Mouse (Mus musculus) embryo, embryonic 11.5 days (tissue): ENCODE measurements around the gene Sox9.

Experiments used
- DNase-seq: peaks from one replicate; pipeline ENCODE4 v3.0.0-alpha.2; 2012; ENCODE audit warnings: low read depth, low spot score

Gene Sox9

DNA sequence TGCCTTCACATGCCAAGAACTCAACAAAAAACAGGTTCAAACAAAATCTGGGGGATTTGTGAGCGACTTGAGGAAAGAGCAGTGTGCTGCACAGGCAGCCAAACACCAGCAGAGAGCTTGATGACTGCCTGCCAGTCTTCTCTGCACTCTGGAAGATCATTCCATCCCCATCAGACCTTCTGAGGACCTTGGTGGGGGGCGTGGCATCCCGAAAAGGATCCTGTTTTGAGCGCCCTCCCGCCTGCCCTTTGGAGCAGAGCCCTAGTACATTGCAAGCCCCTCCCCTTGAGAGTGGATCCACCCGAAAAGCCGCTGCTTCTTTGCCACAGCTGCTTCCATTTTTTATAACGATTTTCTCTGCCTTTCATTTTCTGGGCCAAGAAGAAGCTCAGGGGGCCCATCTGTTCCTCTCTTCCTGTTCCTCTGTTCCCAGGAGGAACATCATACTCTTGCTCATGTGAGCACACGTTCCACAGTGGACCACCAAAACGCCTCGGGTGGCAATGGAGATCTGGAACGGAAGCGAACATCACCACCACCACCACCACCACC is 16.9 kb downstream of the Sox9 start:
- no peak for DNase-seq

DNA sequence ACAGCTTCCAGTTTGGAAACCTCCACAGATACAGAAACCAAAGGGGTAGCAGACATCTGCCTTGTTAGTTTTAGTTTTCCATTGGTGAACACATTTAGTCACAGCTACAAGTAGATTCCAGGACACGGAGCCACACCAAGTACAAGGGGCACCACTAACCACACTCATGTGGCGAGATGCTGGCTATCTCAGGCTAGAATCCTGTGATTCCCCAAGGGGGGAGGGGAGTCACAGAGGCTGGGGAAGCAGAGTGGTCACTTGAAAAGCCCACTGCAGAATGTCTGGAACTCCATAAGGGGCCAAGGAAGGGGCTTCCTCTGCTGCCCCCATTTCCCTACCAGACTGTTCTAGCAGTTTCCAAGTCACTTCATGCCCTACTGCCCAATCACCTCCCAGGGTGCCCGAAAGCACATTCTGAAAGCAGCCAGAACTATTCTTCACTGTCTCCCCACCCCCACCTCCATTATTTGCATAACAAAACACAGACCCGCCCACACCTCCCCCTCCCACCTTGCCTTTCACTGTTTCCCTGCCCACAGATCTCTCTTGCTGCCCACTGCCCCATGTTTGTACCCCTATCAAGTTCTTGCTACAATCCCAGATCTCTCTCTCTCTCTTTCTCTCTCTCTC is 19.3 kb downstream of the Sox9 start:
- DNase-seq, result no peak

DNA sequence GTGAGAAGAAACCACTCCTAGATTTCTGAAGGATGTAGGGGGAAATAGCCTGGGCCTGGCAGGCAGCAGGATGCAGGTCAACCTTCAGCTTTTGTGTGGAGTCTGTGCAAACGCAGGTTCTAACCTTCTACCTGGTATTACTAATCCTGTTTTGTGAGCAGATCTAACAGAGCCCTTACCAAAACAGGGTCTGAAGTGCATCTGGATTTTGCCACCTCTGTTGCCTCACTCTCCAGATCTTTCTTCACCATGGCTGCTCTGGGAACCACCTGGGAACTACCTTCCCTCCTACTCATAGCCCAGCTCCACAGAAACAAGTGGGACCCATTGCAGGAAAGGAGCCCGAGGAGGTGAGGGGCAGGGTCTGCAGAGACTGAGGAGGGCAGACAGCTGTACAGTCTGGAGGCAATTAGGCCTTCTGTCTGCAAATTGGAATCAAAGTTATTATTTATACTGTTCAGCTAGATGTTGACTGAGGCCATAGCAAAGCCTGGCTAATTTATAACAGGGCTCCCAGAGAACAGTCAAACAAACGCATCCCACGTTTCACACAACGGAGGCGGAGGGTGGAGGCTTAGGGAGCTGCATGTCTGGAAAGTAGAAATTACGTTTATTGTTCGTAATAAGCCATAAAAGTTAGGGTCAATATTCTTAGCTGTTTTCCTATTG is 25.9 kb downstream of the Sox9 start:
- DNase-seq, result no peak

DNA sequence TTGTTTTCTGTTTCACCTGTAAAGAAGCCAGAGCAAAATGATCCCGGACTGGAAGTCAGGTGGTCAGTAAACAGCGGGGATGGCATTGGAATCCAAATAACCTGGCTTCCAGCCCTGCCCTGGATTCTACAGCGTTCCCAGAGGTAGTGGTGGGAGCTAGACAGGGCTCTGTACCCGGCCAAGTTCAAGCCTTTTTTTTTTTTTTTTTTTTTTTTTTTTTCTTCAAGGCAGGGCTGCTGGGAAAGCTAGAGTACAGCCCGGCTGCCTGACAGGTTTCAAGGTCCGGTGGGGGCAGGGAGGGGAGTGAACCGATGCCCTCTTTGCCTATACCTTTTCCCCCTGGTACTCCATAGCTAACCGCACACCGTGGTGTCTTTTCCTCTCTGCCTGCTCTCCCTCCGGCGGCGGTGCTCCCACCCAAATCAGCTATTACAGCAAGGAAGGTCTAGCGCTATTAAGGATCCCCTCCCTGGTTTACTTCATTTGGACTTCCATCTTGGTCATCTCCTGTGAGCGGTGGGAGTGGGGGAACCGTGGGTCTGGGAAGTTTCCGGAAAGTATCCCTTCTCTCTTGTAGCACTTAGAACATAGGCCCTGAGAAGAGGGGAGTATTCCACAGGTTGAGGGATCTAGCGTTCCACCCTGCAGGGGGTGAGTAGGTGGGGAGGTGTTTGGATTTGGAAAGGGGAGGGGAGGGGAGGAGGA is 28.6 kb downstream of the Sox9 start:
- DNase-seq, result no peak

DNA sequence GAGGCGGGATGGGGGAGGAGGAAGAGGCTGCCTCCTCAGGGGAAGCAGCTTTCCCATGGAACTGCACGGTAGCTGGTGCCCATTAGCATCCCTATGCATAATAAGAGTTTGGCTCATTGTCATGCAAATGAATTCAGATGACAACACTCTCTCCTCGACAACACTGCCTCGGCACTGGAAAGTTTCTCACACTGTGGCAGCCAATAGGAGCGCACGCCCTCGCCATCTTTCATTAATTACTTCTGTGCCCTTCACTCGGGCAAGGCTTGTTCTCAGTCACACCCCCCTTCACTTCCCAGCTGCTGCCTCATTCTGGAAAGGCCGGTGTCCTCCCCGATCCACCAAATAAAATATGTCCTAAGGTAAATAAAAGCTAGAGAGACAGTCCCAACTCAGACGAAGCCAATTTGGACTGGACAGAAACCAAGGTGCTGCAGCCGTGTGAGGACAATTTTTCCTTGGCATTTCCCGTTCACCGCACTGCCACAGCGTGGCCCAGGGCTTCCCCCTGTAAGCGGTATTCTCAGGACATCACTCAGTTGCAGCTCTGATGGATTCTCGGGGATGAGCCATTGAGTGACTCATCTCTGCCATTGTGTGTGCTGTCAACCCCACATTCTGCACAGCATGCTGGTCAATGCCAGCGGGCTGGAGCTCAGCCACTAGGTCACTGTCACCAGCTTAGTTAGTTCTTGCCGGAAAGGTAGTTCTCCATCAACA is 29.3 kb downstream of the Sox9 start:
- DNase-seq, result no peak

DNA sequence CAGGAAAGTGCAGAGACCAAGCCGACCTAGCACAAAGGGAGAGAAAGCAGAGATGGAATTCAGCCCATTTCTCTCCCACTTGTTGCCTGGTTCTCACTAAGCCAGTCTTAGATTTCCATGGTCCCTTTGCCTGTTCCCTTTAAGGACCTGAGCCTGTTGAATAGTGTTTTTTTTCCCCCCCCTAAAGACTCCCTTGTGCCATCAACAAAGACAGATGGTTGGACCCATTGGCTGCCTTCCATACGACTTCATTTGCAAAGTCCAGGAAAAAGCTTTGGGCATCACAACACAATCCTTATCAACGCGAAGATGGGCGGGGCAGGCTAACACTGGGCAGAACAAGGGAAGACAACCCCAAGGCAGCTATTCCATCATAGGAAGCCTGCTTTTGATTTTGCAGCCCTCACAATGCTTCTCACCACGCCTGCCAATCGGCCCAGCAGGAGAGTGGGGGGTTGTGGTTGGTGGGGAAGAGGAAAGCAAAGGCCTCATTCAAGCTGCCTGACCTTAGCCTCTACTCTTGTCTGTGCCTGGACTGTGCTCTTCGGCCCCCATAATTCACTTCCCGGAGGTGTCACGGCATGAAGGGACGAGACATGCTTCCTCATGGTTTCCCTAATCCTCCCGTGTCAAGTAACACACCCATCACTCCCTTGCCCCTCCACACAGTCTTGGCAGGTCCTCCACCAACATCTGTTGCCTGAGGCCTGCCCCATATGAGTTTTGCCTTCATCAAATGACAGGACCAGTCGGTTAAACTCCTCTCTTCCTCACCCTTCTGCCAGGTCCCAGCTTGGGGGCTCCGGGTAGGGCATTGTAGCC is 36.0 kb downstream of the Sox9 start:
- DNase-seq, result no peak

DNA sequence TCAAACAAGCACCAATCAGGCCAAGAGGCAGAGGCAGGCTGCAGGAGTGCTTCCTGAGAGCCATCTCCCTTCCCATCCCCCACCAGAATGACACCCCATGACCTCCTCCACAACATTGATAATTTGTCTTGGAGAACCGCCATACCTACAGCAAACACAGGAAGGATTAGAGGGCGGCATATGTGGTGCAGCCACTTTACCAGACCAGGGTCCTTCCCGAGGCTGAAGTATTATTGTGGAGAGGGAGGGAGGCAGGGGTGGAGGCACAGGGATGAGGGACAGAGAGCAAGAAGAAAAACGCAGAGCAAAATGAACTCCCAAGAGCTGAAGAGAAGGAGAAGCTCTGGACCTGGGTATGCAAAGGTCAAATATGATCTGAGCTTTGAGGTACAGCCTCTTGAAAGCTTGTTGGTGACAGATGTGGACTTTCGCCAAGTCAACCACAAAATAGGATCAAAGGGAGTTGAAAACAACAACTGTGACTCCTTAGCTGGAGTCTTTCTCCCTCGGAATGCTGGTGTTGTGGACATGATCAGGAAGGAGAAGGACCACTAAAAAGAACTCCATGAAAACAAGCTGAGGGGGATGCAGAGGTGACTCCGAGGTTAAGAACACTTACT is 36.7 kb downstream of the Sox9 start:
- DNase-seq, result no peak

DNA sequence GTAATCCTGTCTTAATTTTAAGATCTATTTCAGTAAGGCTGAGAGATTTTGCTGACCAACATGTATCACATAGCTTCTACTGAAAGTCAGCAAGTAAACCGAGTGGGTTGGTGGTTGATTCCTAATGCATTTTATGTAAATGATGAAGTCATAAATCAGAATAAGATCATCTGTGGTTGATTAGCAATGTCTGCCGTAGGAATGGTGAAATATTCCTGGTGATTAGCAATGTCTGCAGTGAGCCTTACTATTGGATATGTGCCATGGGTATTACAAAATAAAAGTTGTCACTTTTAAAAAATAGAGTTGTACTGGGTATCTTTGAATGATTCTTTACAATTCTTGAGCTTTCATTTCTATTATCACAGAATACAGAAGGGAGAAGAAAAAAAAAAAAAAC is 39.5 kb downstream of the Sox9 start:
- no peak for DNase-seq

DNA sequence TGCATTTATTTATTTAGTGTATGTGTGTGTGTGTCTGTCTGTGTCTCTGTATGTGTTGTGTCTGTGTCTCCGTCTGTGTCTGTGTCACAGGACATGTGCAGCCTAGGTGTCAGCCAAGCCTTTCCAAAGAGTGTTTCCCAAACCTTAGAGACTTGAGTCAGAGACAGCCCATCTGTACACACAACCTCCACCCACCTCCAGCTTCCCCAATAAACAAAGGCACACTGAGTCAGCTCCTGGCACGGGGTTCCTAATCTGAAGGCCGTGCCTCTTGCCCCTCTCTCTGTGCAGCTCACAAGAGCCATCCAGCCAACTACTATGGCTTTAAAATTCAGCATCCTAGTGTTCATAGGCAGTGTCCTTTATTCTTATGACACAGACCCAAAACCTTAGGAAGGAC is 42.1 kb downstream of the Sox9 start:
- no peak for DNase-seq

DNA sequence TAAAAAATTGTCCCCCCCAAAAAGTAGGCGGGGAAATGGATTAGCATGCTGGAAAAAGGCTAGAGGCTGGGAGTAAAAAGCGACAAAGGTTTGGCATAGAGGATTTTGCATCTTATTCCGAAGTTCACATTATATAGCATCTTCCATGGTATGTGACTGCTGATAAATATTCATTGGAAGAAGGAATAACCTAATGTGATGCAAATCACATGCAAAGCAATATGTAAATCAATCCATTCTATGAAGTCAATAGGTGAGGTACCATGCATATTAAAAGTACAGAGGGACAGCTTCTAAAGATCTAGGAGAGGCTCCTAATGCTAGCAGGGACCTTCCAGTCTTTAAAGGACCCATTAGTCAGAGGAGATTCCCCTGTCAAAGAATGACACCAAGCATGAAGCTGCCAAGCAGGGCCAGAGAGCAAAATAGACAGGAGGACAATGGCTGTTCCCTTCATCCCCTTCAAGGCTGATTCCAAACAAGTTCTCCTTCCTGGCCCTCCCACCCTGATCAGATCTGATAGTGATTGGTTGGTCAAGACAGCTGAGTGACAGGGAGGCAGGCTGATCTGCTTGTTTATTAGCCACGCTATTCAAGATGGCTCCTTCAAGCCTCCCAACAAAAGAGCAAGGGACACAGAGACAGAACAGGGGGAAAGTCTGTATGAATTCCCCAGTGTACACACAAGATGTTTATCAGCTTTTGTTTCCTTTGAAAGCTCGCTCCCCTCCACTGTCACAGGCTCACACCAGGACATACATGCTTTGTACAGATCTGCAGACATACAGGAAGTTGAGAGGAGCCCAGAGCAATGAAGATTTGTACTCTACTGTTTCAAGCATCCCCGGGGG is 44.4 kb downstream of the Sox9 start:
- no peak for DNase-seq

DNA sequence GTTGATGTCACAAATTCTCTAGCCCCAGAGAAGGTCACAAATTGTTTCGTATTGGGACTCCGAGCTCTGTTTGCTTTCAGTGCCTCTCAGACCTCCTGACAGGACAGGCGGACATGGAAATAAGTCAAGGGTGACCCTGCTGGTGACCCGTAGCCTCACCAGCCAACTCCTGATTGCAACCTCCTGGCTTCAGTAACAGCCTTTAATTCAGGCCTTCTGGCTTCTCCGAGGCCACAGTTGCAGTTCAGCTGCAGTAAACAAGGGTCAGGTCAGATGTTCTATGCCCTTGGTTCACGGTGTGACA is 45.0 kb downstream of the Sox9 start:
- no peak for DNase-seq

DNA sequence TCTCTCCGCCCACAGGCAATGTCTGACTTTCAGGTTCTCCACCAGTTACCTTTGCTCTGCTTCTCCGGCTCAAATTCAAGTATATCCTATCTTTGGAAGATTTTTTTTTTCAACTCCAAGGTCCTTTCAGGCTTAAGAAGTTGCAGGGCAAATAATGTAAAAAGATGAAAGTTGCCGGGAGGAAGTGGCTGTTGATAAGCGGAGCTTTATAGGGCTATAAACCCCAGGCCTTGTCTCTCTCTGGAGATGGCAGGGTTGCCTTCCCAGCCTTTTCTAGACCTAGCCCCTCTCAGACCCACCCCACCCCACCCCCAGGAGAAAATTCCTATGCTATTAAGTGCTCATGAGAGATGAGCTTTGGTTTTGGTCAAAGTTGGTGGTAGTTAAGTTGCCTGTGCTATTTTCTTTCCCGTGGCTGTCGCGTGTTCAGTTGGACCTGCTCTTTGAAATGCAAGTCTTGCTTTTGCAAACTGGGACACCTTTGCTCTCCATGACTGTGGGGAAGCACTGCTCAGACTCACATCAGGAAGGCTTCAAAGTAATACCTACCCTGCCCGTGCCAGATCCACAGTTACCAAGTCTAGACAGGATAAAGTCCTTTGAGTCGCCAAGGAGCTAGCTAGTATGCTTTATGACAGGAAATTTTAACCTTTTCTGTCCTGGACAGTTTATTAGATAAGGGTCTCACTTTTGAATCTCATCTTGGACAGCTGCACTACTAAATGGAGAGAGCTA is 46.7 kb downstream of the Sox9 start:
- no peak for DNase-seq

DNA sequence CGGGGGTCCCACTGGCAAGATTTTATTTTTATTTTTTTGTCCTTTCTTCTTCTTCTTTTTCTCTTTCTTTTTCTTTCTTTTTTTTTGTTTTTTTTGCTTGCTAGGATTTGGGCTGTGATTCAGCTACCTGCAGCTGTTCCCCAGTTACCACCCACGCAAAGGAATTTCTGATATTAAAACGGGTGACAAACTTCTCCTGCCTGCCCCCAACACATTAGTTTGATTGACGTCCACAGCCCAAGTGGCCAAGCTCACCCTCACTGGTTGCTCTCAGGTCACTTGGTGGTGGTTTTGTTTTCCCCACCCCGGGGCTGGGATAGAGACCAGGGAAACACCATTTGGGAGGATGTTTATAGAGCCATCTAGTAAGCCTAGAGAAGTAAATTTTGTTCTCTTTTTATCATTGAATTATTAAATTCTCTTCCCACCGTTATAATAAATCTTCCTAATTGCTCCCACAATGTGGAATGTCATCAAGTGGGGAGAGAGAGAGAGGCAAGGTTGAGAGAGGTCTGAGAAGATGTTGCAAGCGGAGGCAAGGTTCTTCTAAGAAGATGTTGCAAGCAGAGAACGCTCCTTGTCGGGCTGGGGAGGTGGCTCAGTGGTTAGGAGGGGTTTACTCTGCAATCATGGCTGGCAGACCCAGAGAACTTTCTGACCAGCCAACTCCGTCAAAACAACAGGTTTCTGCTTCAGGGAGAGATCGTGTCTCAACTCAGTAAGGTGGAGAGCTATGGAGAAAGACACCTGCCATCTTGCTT is 52.4 kb downstream of the Sox9 start:
- no peak for DNase-seq

DNA sequence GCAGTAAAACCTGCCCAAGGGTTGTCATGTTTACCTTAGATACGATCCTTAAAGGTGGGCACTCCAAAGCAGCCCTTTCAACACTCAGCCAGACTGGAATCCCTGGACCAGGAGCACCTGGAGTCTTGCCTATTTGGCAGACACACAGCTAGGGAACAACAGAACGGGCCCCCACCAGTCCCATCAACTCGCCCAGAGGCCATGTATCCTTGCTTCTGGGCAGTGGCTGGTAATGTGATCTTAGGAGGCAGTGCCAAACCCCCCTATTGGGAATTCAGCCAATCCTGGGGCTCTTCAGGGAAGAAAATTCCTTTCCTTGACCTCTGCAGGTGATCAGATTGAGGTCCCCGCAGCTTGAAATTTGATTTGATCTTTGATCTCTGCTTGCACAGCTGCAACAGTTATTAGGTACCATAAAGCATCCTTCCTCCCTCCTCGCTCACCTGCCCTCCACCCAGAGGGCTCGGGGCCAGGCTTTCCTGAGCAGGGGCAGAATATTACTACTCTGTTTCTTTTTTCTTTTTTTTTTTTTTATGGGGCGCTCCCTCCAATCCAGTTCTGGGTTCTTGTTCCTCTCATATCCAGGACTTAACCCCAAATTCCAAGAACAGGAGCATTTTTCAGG is 53.6 kb downstream of the Sox9 start:
- no peak for DNase-seq
